Mouse (Mus musculus): Measurements from ENCODE around the gene Rtl3. TPM values are rescaled to one million over a fixed set of nuclear protein-coding genes. Genes with fewer than 3 reads are reported as not detected.

Rtl3 gene
- polyA plus RNA-seq, 2 experiments: 1.1 to 1.7 TPM

DNA sequence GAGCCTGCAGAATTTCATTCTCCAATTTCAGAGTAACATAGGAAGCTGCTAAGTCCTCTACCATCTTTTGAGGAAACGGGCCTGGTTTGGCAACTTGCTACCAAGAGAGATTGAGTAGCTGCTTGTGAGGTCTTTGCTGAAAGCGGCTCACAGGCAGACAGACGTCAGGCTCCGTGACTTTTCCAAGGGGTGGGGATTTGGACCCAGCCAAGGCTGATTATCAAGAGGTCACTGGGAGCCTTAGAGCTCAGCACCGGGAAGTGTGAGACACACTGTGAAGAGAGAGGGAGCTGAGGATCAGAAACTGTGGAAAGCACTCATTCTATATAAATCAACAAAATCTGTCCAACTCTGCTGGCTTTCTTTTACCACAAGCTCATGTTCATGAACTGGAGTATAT is 853 bp downstream of the Rtl3 start:
- no peak for DNase-seq (ENCODE audit: low read depth in 3 of 3, low spot score in 3 of 3)
- Histone ChIP-seq H3K36me3 (replicated peaks; ENCODE audit: control insufficient read depth, insufficient read depth, low read depth) (no peaks in the 10 kb centered on the region), H3K27ac (no peak overlapping the region), H3K4me2 (ENCODE audit: low read depth) (no peak overlapping the region), H3K27me3 (ENCODE audit: control insufficient read depth, insufficient read depth, low read length) (no peaks in the 10 kb centered on the region), H3K4me1 (replicated peaks; ENCODE audit: control insufficient read depth in 2 of 2, insufficient read depth in 2 of 2, low read length in 1 of 2) (no peaks in the 10 kb centered on the region), H3K9me3 (ENCODE audit: control insufficient read depth, low read length) (no peaks in the 10 kb centered on the region), H3K4me3 (ENCODE audit: insufficient read depth in 1 of 2, low read depth in 2 of 2, low read length in 2 of 2) (no peak overlapping the region), H3K9ac (replicated peaks) (no peak overlapping the region)
- TF ChIP-seq EP300 (IDR thresholded peaks at IDR 0.05; ENCODE audit: low read depth) (no peak), CTCF (IDR thresholded peaks at IDR 0.05; ENCODE audit: low read depth) (no peak)
- 61% methylated on average over 5 of the region's 5 CpGs for WGBS (ENCODE audit: insufficient replicate concordance)
- ATAC-seq (ENCODE audit: insufficient read depth): no peak

DNA sequence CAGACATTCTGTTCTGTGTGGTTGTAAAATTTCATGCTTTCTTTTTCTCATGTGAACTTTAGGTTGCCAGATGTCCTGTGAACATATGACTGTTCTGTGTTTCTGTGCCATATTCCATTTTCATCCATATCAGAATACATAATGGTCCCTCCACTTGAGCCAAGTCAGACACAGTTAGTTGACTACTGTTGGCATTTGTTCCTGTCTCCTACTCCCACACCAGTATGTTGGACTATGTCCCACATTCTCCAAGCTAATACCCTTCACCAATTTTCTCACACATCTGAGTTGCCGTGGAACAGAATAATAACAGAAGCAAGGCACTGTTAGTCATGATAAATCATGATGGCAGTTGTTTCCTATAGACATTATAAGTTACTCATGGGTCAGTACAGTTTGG is 9.9 kb downstream of the Rtl3 start:
- Histone ChIP-seq H3K9me3 (ENCODE audit: control insufficient read depth, low read length) (no peaks in the 10 kb centered on the region), H3K27ac (no peak overlapping the region), H3K36me3 (replicated peaks; ENCODE audit: control insufficient read depth, insufficient read depth, low read depth) (no peaks in the 10 kb centered on the region), H3K4me1 (replicated peaks; ENCODE audit: control insufficient read depth in 2 of 2, insufficient read depth in 2 of 2, low read length in 1 of 2) (no peaks in the 10 kb centered on the region), H3K9ac (replicated peaks) (no peak overlapping the region), H3K4me2 (ENCODE audit: low read depth) (no peak overlapping the region), H3K27me3 (ENCODE audit: control insufficient read depth, insufficient read depth, low read length) (no peaks in the 10 kb centered on the region), H3K4me3 (ENCODE audit: insufficient read depth in 1 of 2, low read depth in 2 of 2, low read length in 2 of 2) (no peak overlapping the region)
- no peak for DNase-seq (ENCODE audit: low read depth in 3 of 3, low spot score in 3 of 3)
- TF ChIP-seq CTCF (IDR thresholded peaks at IDR 0.05; ENCODE audit: low read depth): no peak
- no peak for TF ChIP-seq EP300 (IDR thresholded peaks at IDR 0.05; ENCODE audit: low read depth)
- ATAC-seq (ENCODE audit: insufficient read depth): no peak
- WGBS (ENCODE audit: insufficient replicate concordance): 64% methylated on average over 1 of the region's 1 CpGs

DNA sequence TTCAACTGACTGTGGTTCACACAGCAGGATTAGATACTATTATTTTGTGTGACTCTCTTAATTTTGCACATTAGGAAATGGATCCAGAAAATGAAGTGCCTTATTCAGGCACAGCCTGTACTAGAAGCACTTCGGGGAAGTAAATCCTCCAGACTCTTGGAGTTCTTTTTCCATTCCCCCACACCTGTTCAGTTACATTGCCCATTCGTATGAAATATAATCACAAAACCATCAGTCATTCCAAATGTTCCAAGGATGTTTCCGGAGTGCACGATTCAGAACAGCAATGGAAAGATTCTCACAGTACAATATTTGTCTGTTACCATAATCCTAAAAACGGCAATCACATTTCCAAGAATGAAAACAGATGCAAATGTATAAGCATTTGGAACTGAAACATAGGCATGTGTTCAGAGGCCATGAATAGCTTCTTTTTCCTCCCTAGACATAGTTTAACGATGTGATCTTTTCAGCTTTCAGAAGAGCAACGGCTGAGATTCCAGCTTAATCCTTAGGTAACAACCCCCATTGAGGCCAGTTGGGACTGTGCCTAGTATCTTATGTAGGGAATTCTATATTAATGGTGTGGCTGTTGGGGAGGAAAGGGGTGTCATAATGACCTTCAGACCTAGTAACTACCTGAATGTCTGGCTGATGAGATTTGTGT is 30.8 kb downstream of the Rtl3 start:
- no peak overlapping the region for H3K9ac ChIP-seq (replicated peaks)

DNA sequence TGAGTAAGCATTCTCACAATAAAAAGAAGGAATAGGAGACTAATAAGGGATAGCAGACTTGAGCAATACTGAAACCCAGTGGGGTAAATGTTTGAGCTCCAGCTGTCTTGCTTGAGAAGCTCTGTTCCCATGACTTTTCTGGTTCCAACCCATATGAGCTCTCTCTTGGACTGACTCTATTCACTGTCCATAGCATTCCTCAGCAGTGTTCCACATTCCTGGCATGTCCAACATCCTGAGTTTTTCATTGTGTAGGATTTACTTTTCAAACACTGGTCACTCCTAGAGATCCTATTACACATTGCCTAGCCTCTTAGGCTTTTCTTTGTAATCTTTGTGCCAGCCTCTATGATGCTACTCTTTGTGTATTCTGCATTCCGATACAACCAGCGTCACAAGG is 36.1 kb downstream of the Rtl3 start:
- no peaks in the 10 kb centered on the region for H3K27me3 ChIP-seq (ENCODE audit: control insufficient read depth, insufficient read depth, low read length)
- H3K36me3 ChIP-seq (replicated peaks; ENCODE audit: control insufficient read depth, insufficient read depth, low read depth): no peaks in the 10 kb centered on the region
- no peak overlapping the region for H3K9ac ChIP-seq (replicated peaks)
- no peak overlapping the region for H3K4me2 ChIP-seq (ENCODE audit: low read depth)
- TF ChIP-seq CTCF (IDR thresholded peaks at IDR 0.05; ENCODE audit: low read depth) (no peak), EP300 (IDR thresholded peaks at IDR 0.05; ENCODE audit: low read depth) (no peak)
- no peak overlapping the region for H3K4me3 ChIP-seq (ENCODE audit: insufficient read depth in 1 of 2, low read depth in 2 of 2, low read length in 2 of 2)
- no peaks in the 10 kb centered on the region for H3K4me1 ChIP-seq (replicated peaks; ENCODE audit: control insufficient read depth in 2 of 2, insufficient read depth in 2 of 2, low read length in 1 of 2)
- WGBS (ENCODE audit: insufficient replicate concordance): 75% methylated on average over 2 of the region's 2 CpGs
- H3K9me3 ChIP-seq (ENCODE audit: control insufficient read depth, low read length): no peaks in the 10 kb centered on the region
- DNase-seq (ENCODE audit: low read depth in 3 of 3, low spot score in 3 of 3) (no peak), ATAC-seq (ENCODE audit: insufficient read depth) (no peak)
- H3K27ac ChIP-seq: no peak overlapping the region

More for the DNA sequence above, 30.8 kb downstream of the Rtl3 start:
- Histone ChIP-seq H3K27ac (no peak overlapping the region), H3K4me2 (ENCODE audit: low read depth) (no peak overlapping the region), H3K4me1 (replicated peaks; ENCODE audit: control insufficient read depth in 2 of 2, insufficient read depth in 2 of 2, low read length in 1 of 2) (no peaks in the 10 kb centered on the region), H3K27me3 (ENCODE audit: control insufficient read depth, insufficient read depth, low read length) (no peaks in the 10 kb centered on the region), H3K9me3 (ENCODE audit: control insufficient read depth, low read length) (no peaks in the 10 kb centered on the region), H3K36me3 (replicated peaks; ENCODE audit: control insufficient read depth, insufficient read depth, low read depth) (no peaks in the 10 kb centered on the region), H3K4me3 (ENCODE audit: insufficient read depth in 1 of 2, low read depth in 2 of 2, low read length in 2 of 2) (no peak overlapping the region)
- WGBS (ENCODE audit: insufficient replicate concordance): 62% methylated on average over 7 of the region's 7 CpGs
- TF ChIP-seq EP300 (IDR thresholded peaks at IDR 0.05; ENCODE audit: low read depth) (no peak), CTCF (IDR thresholded peaks at IDR 0.05; ENCODE audit: low read depth) (no peak)
- DNase-seq (ENCODE audit: low read depth in 3 of 3, low spot score in 3 of 3) (no peak), ATAC-seq (ENCODE audit: insufficient read depth) (no peak)

DNA sequence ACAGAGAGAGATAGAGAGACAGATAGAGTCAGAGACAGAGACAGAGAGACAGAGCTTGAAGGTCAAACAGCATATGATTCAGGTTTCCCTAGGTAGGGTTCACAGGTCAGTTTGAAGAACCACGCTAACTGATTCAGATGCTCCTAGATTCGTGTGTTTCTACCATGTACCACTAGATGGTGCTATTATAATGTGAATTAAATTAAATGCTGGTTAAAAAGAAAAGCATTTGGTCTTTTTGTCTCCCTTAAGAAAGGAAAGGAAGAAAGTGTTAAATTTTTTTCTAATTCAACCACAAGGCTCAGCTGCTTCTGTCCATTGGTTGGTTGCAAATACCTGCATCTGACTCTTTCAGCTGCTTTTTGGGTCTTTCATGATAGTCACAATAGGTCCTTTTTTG is 45.8 kb downstream of the Rtl3 start:
- ATAC-seq (ENCODE audit: insufficient read depth) (no peak), DNase-seq (ENCODE audit: low read depth in 3 of 3, low spot score in 3 of 3) (no peak)
- Histone ChIP-seq H3K4me2 (ENCODE audit: low read depth) (no peak overlapping the region), H3K27me3 (ENCODE audit: control insufficient read depth, insufficient read depth, low read length) (no peaks in the 10 kb centered on the region), H3K9me3 (ENCODE audit: control insufficient read depth, low read length) (no peaks in the 10 kb centered on the region), H3K9ac (replicated peaks) (no peak overlapping the region), H3K4me1 (replicated peaks; ENCODE audit: control insufficient read depth in 2 of 2, insufficient read depth in 2 of 2, low read length in 1 of 2) (no peaks in the 10 kb centered on the region), H3K27ac (no peak overlapping the region), H3K4me3 (ENCODE audit: insufficient read depth in 1 of 2, low read depth in 2 of 2, low read length in 2 of 2) (no peak overlapping the region), H3K36me3 (replicated peaks; ENCODE audit: control insufficient read depth, insufficient read depth, low read depth) (no peaks in the 10 kb centered on the region)
- TF ChIP-seq CTCF (IDR thresholded peaks at IDR 0.05; ENCODE audit: low read depth): no peak
- WGBS (ENCODE audit: insufficient replicate concordance): 4% methylated on average over 2 of the region's 2 CpGs

Other genes starting within 250 kb of the Rtl3 start
- gene Cysltr1, start 237.0 kb downstream of the Rtl3 start, polyA plus RNA-seq (2012; rRNA removed): 0.56 and 0.58 TPM in 2 replicates
- 1.5 and 2.1 TPM in 2 replicates for gene Cysltr1, start 237.0 kb downstream of the Rtl3 start, polyA plus RNA-seq (2014; fragmentation: Nextera tagmentation; extraction: Ambion mirVana)
- gene Lpar4, start 80.0 kb upstream of the Rtl3 start, polyA plus RNA-seq (2012; rRNA removed): 0.62 and 0.70 TPM in 2 replicates
- 1.8 and 2.7 TPM in 2 replicates for gene Lpar4, start 80.0 kb upstream of the Rtl3 start, polyA plus RNA-seq (2014; fragmentation: Nextera tagmentation; extraction: Ambion mirVana)
- 0.03 and 0.04 TPM in 2 replicates for gene P2ry10, start 247.8 kb upstream of the Rtl3 start, polyA plus RNA-seq (2012; rRNA removed)
- gene P2ry10, start 247.8 kb upstream of the Rtl3 start, polyA plus RNA-seq (2014; fragmentation: Nextera tagmentation; extraction: Ambion mirVana): 0.05 and 0.10 TPM in 2 replicates